Mouse (Mus musculus): ENCODE results near the gene Bicd2. TPM values are rescaled to one million over a fixed set of nuclear protein-coding genes. Genes with fewer than 3 reads are reported as not detected.

Gene Bicd2
- 9.0 and 9.1 TPM in 2 replicates for polyA plus RNA-seq (2021; fragmentation: Nextera tagmentation)
- long read RNA-seq, experiment 1, full-length matches to known transcripts = 31 of 47 reads
- long read RNA-seq, experiment 1, partial matches to known transcripts = 8 of 47 reads
- long read RNA-seq, experiment 1, other reads (novel, unspliced or antisense) = 8 of 47 reads
- long read RNA-seq, experiment 2, full-length matches to known transcripts = 5 of 26 reads
- long read RNA-seq, experiment 2, partial matches to known transcripts = 5 of 26 reads
- long read RNA-seq, experiment 2, other reads (novel, unspliced or antisense) = 16 of 26 reads

DNA sequence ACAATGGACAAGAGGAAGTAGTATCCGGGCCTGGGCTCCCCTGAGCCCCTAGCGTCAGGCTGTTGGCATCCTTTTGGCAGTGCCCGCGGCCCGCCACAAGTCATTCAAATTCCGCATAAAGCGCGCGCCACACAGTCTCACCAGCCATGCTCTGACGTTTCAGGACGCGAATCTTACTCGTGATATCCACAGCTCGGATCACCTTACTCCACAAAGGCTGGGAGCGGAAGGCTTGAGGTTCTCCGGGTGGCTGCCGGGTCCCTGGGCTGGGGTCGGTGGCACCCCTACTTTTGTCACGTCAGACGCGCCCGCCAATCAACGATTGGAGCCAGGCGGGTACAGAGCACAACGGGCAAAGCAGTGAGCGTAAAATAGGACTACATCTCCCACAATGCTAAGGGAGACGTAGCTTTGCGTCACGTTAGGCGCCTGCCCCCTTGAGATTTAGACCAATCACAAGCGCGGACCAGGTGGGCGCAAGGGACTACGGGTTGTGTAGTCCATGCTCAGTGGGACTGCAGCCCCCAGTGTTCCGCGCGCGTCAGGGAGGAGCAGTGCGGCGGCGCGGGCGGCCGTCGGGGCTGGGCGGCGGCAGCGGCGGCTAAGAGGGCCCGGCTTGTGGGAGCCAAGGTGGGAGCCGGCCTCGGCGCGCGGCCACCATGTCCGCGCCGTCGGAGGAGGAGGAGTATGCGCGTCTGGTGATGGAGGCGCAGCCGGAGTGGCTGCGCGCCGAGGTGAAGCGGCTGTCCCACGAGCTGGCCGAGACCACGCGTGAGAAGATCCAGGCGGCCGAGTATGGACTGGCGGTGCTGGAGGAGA lies at the start of gene Bicd2:
TSS of gene Bicd2 (plus strand) at position 574 of the 819 bp plus-strand sequence.

DNA sequence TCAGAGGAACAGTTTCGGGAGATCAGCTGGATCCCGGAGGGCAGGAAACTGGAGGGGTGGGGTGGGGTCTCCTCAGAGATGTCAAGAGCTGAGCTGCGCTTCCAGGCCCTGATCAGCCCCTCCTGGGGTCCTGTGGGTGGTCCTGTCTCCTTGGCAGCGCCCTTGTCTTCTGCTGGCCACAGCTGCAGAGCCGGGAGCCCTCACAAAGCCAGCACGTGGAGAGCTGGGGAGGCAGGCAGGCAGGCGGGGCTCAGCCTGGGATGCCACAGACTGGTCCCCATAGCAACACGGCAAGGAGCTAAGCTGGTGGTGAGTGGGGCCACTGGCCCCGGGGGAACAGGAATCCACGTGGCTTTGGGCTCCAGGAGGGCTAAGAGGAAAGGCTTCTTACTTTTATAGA lies 21.3 kb upstream of the Bicd2 start, which contains the start of gene Fgd3:
TSS of gene Fgd3 (minus strand) at position 272 of the 400 bp plus-strand sequence.

DNA sequence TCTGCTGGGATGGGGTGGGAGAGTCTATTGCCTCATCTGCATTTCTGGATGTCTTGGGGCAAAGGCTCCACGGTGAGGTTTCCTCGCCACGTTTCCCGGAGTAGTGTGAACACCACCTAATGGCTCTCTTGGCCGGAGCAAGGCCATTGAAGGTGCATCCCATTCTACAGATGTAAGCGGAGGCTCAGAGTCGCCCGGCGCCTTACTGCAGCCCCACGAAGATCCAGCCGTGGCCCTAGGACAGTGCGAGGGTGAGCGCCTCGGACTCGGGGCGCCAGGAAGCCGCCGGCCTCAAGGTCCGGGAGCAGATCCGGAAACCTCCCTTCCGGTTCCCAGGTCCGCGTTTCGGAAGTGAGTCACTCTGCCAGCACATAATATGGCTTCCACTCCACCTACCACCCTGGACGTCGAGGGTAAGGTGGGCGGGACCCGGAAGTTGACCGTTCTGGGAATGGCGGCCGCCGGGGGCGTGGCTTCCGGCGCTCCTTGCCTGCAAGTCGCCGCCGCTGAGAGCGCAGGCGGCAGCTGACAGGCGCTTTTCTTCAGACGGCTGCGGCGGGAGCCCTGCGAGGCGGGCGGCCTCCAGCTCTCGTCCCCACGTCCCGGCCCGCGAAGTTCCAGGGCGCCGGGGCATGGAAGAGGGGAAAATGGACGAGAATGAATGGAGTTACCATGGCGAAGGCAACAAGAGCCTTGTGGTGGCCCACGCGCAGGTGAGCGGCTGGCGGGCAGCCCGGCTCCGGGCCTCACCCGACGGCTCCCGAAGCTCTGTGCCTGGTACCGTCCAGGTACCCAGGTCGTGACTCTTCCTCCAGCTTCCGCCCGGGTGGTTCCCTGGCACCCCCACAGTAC lies 79.6 kb downstream of the Bicd2 start, which contains the start of gene Ippk:
TSS of gene Ippk (plus strand) at position 496 of the 852 bp plus-strand sequence.

Other genes with a start within 250 kb of the Bicd2 start
- 7.9 and 13.0 TPM in 2 replicates for gene Wnk2, start 193.6 kb upstream of the Bicd2 start, polyA plus RNA-seq (2021; fragmentation: Nextera tagmentation)
- 43.2 and 46.7 TPM in 2 replicates for gene Ninj1, start 154.1 kb upstream of the Bicd2 start, polyA plus RNA-seq (2021; fragmentation: Nextera tagmentation)
- gene Card19, start 125.5 kb upstream of the Bicd2 start, polyA plus RNA-seq (2021; fragmentation: Nextera tagmentation) = 21.9 and 29.5 TPM in 2 replicates
- 2.6 and 3.0 TPM in 2 replicates for gene Susd3, start 92.9 kb upstream of the Bicd2 start, polyA plus RNA-seq (2021; fragmentation: Nextera tagmentation)
- 0.31 and 0.46 TPM in 2 replicates for gene Fgd3, start 21.3 kb upstream of the Bicd2 start, polyA plus RNA-seq (2021; fragmentation: Nextera tagmentation)
- 8.1 and 8.9 TPM in 2 replicates for gene Ippk, start 79.7 kb downstream of the Bicd2 start, polyA plus RNA-seq (2021; fragmentation: Nextera tagmentation)
- 0.16 and 0.35 TPM in 2 replicates for gene Tes3-ps, start 151.7 kb downstream of the Bicd2 start, polyA plus RNA-seq (2021; fragmentation: Nextera tagmentation)
- gene Ecm2, start 163.2 kb downstream of the Bicd2 start, polyA plus RNA-seq (2021; fragmentation: Nextera tagmentation) = 1.3 TPM in 2 replicates
- gene Aspn, start 202.9 kb downstream of the Bicd2 start, polyA plus RNA-seq (2021; fragmentation: Nextera tagmentation) = 0.16 and 0.47 TPM in 2 replicates
- 0.99 and 1.4 TPM in 2 replicates for gene Omd, start 240.9 kb downstream of the Bicd2 start, polyA plus RNA-seq (2021; fragmentation: Nextera tagmentation)